Mouse (Mus musculus) ovary, adult 10 weeks (tissue): Measurements from ENCODE around the gene Ift57. TPM values are rescaled to one million over a fixed set of nuclear protein-coding genes. Genes with fewer than 3 reads are reported as not detected.

Experiments used
- polyA plus RNA-seq: library from polyadenylated mRNA; stranded (reverse); fragments of 350-450 nt; fragmentation: Illumina TruSeq; extraction: RNeasy Lipid Tissue Mini Kit (QIAGEN cat#74804); gene quantifications from one replicate; pipeline ENCODE4 v1.2.3, GENCODE M21; 2014

The Ift57 gene
- 76.7 TPM for polyA plus RNA-seq

DNA sequence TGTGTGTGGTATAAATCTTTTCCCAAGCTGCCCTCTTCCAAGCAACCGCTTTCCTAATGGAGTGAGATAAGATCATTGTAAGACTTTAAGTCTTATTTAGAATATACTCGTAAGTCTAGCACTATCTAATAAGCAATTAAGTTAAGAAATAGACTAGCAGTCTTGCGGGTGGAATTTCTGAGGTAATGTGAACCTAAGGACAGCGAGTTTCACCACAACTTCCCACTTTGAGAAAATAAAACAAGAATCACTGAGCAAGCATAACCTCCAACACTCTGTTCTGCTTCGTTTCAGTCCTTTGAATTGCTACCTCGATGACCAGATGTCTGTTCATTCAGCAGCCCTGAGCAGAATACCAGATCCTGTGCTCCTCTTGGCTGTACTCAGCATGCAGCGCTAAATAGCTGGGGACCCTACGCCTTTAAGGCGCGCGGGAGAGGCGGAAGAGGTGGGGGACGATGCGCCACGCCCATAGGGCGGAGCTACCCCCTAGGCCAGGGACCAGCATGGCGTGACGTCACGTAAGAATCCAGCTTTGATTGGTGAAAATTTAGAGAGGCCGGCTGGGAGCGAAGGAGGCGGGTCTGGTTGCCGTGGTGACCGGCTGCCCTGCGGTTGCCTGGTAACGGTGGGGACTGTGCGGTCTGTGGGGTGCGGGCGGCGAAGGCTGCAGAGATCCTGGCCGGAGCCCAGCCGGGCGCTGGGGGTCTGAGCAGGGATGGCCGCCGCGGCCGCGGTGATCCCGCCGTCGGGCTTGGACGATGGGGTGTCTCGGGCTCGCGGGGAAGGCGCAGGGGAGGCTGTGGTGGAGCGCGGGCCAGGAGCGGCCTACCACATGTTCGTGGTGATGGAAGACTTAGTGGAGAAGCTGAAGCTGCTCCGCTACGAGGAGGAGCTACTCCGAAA is at the start of gene Ift57:
Gene Ift57, plus strand, starts transcription at position 614 of the 906 bp plus-strand sequence.

DNA sequence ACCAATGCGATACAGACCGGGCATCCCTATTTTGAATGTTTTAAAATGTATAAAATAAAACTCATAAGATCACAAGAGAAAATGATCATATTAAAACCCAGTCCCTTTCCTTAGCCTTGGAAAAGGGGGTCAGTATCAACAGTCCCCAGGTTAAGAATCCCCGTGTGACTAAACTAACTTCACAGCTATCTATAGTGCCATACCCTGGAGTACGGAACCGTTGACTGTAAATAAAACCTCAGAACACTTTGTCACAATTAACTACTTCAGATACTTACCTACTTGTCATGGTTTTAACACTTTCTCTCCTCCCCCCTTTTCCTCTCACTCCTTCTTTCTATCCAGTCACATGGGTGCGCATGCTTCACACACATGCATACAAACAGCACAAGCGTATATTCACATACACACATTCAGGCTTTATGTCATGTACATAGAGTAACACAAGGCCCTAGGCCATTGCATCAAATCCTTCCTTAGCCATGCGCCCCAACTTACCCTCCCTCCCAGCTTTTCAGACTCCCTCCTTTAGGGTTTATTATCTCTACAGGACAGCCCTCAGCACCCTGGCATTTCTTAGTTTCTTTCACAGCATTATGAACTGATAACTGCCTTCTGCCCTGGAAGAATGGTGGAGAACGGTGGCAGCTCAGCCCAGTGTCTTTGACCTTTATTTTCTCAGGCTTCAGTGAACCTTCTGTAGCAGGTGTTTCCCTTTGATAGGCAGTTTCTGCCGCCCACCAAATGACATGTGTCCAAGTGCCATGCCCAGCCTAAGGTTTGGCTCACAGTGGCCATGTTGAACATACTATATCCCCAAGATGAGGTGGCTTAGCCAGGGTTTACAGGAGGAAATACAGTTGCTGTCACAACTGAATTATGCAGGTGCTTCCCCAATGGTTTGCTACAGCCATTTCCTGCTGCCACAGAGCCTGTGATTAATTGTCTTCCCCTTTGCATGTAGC is 100.8 kb downstream of the Ift57 start, which contains the start of gene Cd47:
Gene Cd47, plus strand, starts transcription at position 937 of the 965 bp plus-strand sequence.

Other genes starting within 250 kb of the Ift57 start
- 153 TPM for gene Cd47, start 101.3 kb downstream of the Ift57 start, polyA plus RNA-seq